Mouse (Mus musculus) ZHBTc4 (cell line): ENCODE measurements around the gene Hexa.
A peak's percentile ranks its signal among the peaks of the same experiment; 100 is the strongest.

Experiments used
- DNase-seq: peaks from one replicate; pipeline ENCODE4 v3.0.0-alpha.2; 2011; ENCODE audit warnings: low read depth, low spot score

The Hexa gene

GRCm38 (mm10) chr9:59539441-59540137 lies at the start of gene Hexa, which contains the start of gene Tmem202:
Gene Hexa, plus strand, starts transcription at chr9:59539540.
Gene Tmem202, minus strand, starts transcription at chr9:59539847.
- peak; percentile 98 for DNase-seq

- DNase-seq = peak; percentile 66
Observed at GRCm38 (mm10) chr9:59508146-59508545, 31.2 kb upstream of the Hexa start.

- DNase-seq = no peak
Observed at GRCm38 (mm10) chr9:59512381-59512780, 27.0 kb upstream of the Hexa start.

- DNase-seq = no peak
Observed at GRCm38 (mm10) chr9:59515069-59515468, 24.3 kb upstream of the Hexa start.

- peak; percentile 56 for DNase-seq
Observed at GRCm38 (mm10) chr9:59517127-59517526, 22.2 kb upstream of the Hexa start.

- DNase-seq = no peak
Observed at GRCm38 (mm10) chr9:59518976-59519375, 20.4 kb upstream of the Hexa start.

GRCm38 (mm10) chr9:59519396-59519795 lies 19.9 kb upstream of the Hexa start:
- no peak for DNase-seq

GRCm38 (mm10) chr9:59522906-59523305 lies 16.4 kb upstream of the Hexa start:
- DNase-seq = no peak

GRCm38 (mm10) chr9:59526727-59527126 lies 12.6 kb upstream of the Hexa start:
- no peak for DNase-seq

GRCm38 (mm10) chr9:59527580-59527979 lies 11.8 kb upstream of the Hexa start:
- DNase-seq = no peak

- DNase-seq = no peak
Observed at GRCm38 (mm10) chr9:59528274-59528673, 11.1 kb upstream of the Hexa start.

- DNase-seq = peak; percentile 79
Observed at GRCm38 (mm10) chr9:59531645-59532044, 7.7 kb upstream of the Hexa start.

- DNase-seq = no peak
Observed at GRCm38 (mm10) chr9:59533422-59533821, 5.9 kb upstream of the Hexa start.

- no peak for DNase-seq
Observed at GRCm38 (mm10) chr9:59533889-59534288, 5.5 kb upstream of the Hexa start.

- no peak for DNase-seq
Observed at GRCm38 (mm10) chr9:59537651-59538050, 1.7 kb upstream of the Hexa start.

- no peak for DNase-seq
Observed at GRCm38 (mm10) chr9:59541617-59542016, 2.3 kb downstream of the Hexa start.

- DNase-seq = no peak
Observed at GRCm38 (mm10) chr9:59542766-59543324, 3.5 kb downstream of the Hexa start.

- DNase-seq = no peak
Observed at GRCm38 (mm10) chr9:59544739-59545138, 5.4 kb downstream of the Hexa start.

GRCm38 (mm10) chr9:59547869-59548268 lies 8.5 kb downstream of the Hexa start:
- DNase-seq = no peak

- DNase-seq = peak; percentile 93
Observed at GRCm38 (mm10) chr9:59548961-59549487, 9.7 kb downstream of the Hexa start.

GRCm38 (mm10) chr9:59550077-59550476 lies 10.7 kb downstream of the Hexa start:
- peak; percentile 41 for DNase-seq

GRCm38 (mm10) chr9:59551017-59551416 lies 11.7 kb downstream of the Hexa start:
- DNase-seq = no peak

GRCm38 (mm10) chr9:59551620-59552031 lies 12.3 kb downstream of the Hexa start:
- peak; percentile 28 for DNase-seq
